Mouse (Mus musculus) intestine, postnatal 0 days (tissue): ENCODE measurements around the gene Rtn1. TPM values are rescaled to one million over a fixed set of nuclear protein-coding genes. Genes with fewer than 3 reads are reported as not detected.

Source experiments
- ATAC-seq: fragments of 200-750 bp; cut with Nextera tagmentation; 2 replicates; pipeline ENCODE4 v1.8.0; 2017; ENCODE audit warnings: mild to moderate bottlenecking, moderate TSS enrichment, moderate library complexity
- H3K27ac ChIP-seq: fragments of 300-500 bp; sonication (generic); 2 replicates; pipeline ENCODE4 v1.5.1; 2014; ENCODE audit warnings: mild to moderate bottlenecking, low read depth, low read length, moderate library complexity
- H3K27me3 ChIP-seq: fragments of 300-500 bp; sonication (generic); replicated peaks from 2 replicates; pipeline ENCODE4 v1.6.1; 2014; ENCODE audit warnings: low read length, mixed read lengths; ENCODE audit not compliant: control insufficient read depth, insufficient read depth
- H3K36me3 ChIP-seq: fragments of 300-500 bp; sonication (generic); 2 replicates; pipeline ENCODE4 v1.6.1; 2014; ENCODE audit warnings: mild to moderate bottlenecking, moderate library complexity; ENCODE audit not compliant: control insufficient read depth, insufficient read depth
- H3K4me1 ChIP-seq: fragments of 300-500 bp; sonication (generic); replicated peaks from 2 replicates; pipeline ENCODE4 v1.6.1; 2014; ENCODE audit warnings: antibody characterized with exemption, low read length, mixed read lengths; ENCODE audit not compliant: control insufficient read depth, insufficient read depth
- H3K4me2 ChIP-seq: fragments of 300-500 bp; sonication (generic); replicated peaks from 2 replicates; pipeline ENCODE4 v1.6.1; 2014; ENCODE audit warnings: low read depth, mild to moderate bottlenecking, moderate library complexity
- H3K4me3 ChIP-seq: fragments of 300-500 bp; sonication (generic); 2 replicates; pipeline ENCODE4 v1.5.1; 2014; ENCODE audit warnings: low read depth, low read length
- H3K9ac ChIP-seq: fragments of 300-500 bp; sonication (generic); 2 replicates; pipeline ENCODE4 v1.6.1; 2014; ENCODE audit warnings: mild to moderate bottlenecking, low read depth, low read length
- H3K9me3 ChIP-seq: fragments of 300-500 bp; sonication (generic); 2 replicates; pipeline ENCODE4 v1.6.1; 2016; ENCODE audit warnings: mixed run types; ENCODE audit not compliant: control insufficient read depth
- CTCF ChIP-seq: sonication (generic); IDR thresholded peaks from 2 replicates; pipeline ENCODE4 v1.5.1; 2016; ENCODE audit warnings: low read depth, mild to moderate bottlenecking, control low read depth, antibody characterized with exemption, moderate library complexity
- WGBS: fragments of 180-500 bp; shearing (Covaris S2); extraction: QIAGEN DNeasy Blood & Tissue Kit; methylation state at CpG from one replicate; pipeline ENCODE4 v1.1.7; 2014; 5-methylcytosine and 5-hydroxymethylcytosine counted together
- polyA plus RNA-seq: library from polyadenylated mRNA; unstranded; fragments of >200 nt; fragmentation: Nextera tagmentation; extraction: Ambion mirVana; gene quantifications from 2 replicates; pipeline ENCODE4 v1.2.1, GENCODE M21; 2015

The Rtn1 gene
- polyA plus RNA-seq, 1 experiment from 2014 or later = 55.0 TPM

DNA sequence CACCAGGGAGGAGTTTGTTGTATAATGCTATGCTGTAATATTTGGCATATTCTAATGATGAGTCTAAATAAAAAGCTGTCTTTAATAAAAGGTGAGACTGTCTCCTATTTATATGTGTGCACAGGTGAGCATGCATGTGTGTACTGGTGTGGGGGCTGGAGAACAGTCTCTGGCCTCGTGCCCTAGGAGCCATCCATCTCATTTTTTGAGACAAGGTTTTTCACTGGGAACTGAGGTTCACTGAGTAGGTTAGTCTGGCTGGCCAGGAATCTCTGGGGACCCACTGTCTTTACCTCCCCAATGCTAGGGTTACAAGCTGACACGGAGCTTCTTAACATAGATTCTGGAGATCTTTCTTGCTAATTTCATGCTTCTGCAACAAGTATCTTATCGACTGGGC lies 176.7 kb downstream of the Rtn1 start:
- Histone ChIP-seq H3K27me3 (peaks cover 16% of the 10 kb centered on the region), H3K36me3 (no peaks in the 10 kb centered on the region), H3K9ac (no peak overlapping the region), H3K4me2 (no peak overlapping the region), H3K4me1 (no peaks in the 10 kb centered on the region), H3K9me3 (no peaks in the 10 kb centered on the region), H3K27ac (no peak overlapping the region), H3K4me3 (no peak overlapping the region)
- WGBS = 85% methylated on average over 3 of the region's 3 CpGs
- ATAC-seq = no peak
- no peak for TF ChIP-seq CTCF

DNA sequence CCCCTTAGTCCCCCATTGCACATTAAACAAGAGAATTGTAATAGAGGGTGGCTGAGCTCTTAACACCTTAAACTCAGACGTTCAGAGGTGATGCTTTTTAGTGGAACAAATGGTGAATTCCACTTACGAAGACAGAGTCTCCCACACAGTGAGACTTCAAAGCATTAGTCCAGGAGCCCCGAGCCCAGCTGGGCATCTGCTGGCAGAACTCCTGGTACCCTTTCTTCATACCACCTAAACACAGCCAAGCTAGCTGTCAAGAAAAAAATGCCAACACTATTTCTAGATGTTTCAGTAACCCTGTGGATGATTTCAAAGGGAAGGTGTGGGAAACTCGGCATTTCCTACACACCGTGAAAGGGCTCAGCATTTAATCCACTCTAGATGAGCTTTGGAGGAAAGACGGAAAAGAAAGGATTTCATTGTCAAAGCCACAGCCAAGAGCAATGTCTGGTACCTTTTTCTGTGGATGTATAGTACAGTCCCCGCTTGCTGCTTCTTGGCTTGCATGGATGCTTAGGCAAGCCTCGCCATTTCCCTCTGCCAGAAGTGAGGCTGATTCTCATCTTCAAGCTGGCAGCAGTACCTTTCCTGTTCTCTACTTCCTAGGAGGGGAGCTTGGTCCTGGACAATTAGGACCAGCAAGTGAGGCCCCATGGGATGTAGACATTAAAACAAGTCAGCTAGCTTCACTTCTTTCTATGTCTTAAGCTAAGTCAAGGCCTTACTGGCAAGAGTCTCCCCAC lies 179.2 kb downstream of the Rtn1 start:
- Histone ChIP-seq H3K27ac (no peak overlapping the region), H3K9me3 (no peaks in the 10 kb centered on the region), H3K4me3 (no peak overlapping the region), H3K36me3 (no peaks in the 10 kb centered on the region), H3K9ac (no peak overlapping the region), H3K4me2 (no peak overlapping the region), H3K4me1 (no peaks in the 10 kb centered on the region), H3K27me3 (no peaks in the 10 kb centered on the region)
- no peak for TF ChIP-seq CTCF
- 70% methylated on average over 8 of the region's 8 CpGs for WGBS
- no peak for ATAC-seq

DNA sequence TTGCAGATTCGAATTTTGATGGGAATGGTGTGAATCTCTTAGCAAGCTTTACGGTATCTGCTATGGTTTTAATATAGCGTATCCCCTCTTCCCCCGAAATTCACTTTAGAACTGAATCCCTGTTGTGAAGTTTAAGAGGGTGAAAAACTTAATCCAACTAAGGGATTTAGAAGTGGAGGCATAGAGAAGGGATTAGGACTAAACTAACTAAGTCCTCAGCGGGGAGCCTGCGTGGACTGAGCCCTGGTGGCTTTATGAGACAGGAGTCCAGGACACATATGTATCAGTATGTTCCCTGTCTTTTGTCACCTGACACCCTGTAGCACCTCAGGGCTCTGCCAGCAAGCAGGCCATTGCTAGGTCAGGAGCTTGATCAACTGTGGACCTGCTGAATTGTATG lies 181.1 kb downstream of the Rtn1 start:
- Histone ChIP-seq H3K36me3 (no peaks in the 10 kb centered on the region), H3K9me3 (no peaks in the 10 kb centered on the region), H3K27me3 (no peaks in the 10 kb centered on the region), H3K4me1 (no peaks in the 10 kb centered on the region), H3K27ac (no peak overlapping the region), H3K4me2 (no peak overlapping the region), H3K4me3 (no peak overlapping the region), H3K9ac (no peak overlapping the region)
- no peak for ATAC-seq
- WGBS = 82% methylated on average over 6 of the region's 6 CpGs
- no peak for TF ChIP-seq CTCF

DNA sequence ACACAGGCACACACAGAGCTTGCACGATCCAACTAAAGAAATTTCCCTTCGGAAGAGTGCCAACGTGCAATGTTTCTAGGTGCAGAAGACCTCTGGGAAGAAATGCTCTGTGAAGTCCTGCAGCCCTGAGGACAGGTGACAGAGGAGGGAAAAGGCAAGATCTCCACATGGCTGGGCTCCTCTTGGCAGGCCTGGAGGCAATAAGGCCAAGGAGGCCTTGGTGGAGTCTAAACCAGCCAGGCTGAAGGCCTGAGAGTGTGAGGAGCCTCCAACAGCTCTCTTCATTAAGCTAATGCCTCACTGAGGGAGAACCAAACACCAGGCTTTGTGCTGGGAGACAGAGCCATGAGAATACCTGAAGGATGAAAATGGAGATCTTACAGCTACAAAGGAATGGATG lies 183.5 kb downstream of the Rtn1 start:
- H3K4me1 ChIP-seq = no peaks in the 10 kb centered on the region
- H3K27me3 ChIP-seq = no peaks in the 10 kb centered on the region
- TF ChIP-seq CTCF = no peak
- no peak overlapping the region for H3K9ac ChIP-seq
- H3K27ac ChIP-seq = no peak overlapping the region
- H3K4me2 ChIP-seq = no peak overlapping the region
- no peak for ATAC-seq
- no peak overlapping the region for H3K4me3 ChIP-seq
- H3K36me3 ChIP-seq = no peaks in the 10 kb centered on the region
- no peaks in the 10 kb centered on the region for H3K9me3 ChIP-seq
- WGBS = 95% methylated on average over 3 of the region's 3 CpGs

DNA sequence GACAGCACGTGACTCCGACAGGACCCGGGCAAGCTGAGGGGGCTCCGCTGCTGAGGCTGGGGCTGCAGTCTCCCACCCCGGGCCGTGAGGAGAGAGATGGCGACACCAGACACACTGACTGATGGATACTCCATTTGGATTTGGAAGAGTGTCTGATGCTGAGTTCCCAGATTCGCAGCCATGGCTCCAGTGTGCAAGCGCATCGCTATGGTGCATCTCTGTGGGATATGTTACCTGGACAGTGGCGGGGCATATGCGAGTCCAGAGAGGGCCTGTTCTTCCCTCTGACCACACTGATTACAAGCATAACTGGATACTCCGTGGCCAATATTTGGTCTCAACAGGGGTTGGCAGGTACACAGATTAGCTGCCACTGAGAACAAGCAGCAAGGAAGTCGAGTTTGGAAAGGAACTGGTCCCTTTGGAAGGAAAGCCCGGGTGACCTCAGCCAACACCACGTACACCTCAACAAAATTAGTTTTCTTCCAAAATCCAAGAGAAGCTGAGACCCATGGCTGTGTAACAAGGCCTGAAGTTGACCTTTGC lies 185.2 kb downstream of the Rtn1 start:
- Histone ChIP-seq H3K27me3 (no peaks in the 10 kb centered on the region), H3K4me2 (no peak overlapping the region), H3K27ac (no peak overlapping the region), H3K36me3 (no peaks in the 10 kb centered on the region), H3K9ac (no peak overlapping the region), H3K4me1 (no peaks in the 10 kb centered on the region), H3K4me3 (no peak overlapping the region), H3K9me3 (no peaks in the 10 kb centered on the region)
- no peak for ATAC-seq
- TF ChIP-seq CTCF = no peak
- WGBS = 89% methylated on average over 16 of the region's 16 CpGs

DNA sequence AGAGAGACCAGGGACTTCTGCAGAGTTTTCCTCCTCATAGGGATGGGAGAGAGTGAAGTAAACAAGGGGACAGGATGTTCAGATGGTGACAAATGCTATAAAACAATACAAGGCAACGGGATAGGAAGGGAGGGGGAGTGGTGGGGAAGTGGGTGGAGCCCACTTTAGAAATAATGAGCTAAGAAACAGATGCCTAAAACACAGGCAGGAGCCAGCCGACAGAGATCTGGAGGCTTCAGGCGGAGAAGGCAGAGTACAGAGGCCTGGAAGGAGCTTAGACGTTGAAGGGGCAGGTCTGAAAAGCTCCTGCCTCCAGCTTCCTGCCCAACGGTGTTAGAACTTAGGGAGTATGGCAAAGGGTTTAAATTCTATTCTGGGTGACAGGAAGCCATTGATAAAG lies 195.3 kb downstream of the Rtn1 start:
- no peaks in the 10 kb centered on the region for H3K27me3 ChIP-seq
- no peak overlapping the region for H3K4me3 ChIP-seq
- H3K4me2 ChIP-seq = no peak overlapping the region
- H3K27ac ChIP-seq = no peak overlapping the region
- no peaks in the 10 kb centered on the region for H3K9me3 ChIP-seq
- no peaks in the 10 kb centered on the region for H3K4me1 ChIP-seq
- whole genome bisulfite sequencing = 45% methylated on average over 5 of the region's 5 CpGs
- ATAC-seq = no peak
- H3K36me3 ChIP-seq = no peaks in the 10 kb centered on the region
- TF ChIP-seq CTCF = no peak
- no peak overlapping the region for H3K9ac ChIP-seq
